Mouse (Mus musculus) WW6 (cell line): ENCODE measurements around the gene V1ra8.
"Not testable (repeated sequence)": the region's sequence is repeated elsewhere in the genome, so short reads cannot be mapped to it uniquely, and the experiment has no call there.

ENCODE experiments used
- DNase-seq: peaks from one replicate; pipeline ENCODE4 v3.0.0-alpha.2; 2013; ENCODE audit warnings: low read depth, low spot score

The V1ra8 gene

DNA sequence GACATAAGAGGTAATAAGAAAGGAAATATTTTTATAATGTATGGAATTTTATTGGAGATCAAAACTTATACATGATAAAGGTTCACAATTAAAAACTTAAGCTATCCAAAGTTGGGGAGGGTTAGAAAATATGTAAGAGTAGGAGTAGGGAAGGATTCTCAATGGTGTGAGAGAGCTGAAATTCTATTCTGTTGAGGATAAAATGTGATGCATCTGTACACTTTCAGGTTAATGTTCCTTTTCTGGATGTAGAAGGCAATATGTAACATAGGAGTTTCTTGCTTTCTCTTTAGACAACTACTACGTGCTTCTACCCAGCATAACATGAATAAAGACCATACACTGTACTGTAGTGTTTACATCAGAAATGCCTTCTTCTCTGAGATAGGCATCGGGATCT is at the start of gene V1ra8:
Gene V1ra8, plus strand, starts transcription at position 301 of the 400 bp plus-strand sequence.
- not testable (repeated sequence) for DNase-seq

DNA sequence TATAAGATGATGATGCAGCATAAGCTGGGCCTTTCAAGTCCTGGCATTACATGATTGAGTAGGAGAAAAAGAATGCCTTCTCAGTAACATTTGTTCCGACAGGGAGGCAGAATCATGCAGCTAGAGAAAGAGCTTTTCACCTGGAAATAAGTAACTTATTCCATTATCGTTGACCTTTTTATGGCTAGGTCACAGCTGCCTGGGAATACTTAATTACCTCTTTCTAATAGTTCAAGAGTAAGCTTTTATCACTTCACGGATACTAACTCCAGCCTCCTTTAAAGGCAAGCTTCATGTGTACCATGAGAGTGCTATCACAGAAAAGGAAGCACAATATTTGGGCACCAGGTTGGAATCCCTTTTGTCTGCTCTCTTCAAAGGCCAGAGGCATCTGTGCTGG is 42.5 kb upstream of the V1ra8 start:
- DNase-seq: no peak

DNA sequence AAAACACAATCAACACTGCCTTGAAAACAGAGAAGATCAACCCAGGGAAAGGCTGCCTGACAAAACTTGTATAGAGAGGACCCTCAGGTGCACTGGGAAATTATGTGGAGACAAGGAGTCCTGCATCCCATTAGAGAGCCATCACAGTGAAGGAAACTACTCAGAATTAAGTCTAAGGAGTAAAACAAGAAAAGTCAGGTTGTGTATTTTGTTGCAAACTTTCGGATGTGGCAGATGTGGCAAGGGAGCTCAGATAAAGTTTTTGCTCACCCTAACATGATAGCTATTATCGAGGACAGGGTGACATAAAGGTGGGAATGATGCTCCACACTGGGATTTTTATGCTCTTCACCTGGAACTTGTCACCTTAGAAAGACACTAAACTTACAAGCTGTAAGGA is 28.1 kb upstream of the V1ra8 start, which contains the start of gene Vmn1r52:
Gene Vmn1r52, plus strand, starts transcription at position 301 of the 400 bp plus-strand sequence.
- no peak for DNase-seq

DNA sequence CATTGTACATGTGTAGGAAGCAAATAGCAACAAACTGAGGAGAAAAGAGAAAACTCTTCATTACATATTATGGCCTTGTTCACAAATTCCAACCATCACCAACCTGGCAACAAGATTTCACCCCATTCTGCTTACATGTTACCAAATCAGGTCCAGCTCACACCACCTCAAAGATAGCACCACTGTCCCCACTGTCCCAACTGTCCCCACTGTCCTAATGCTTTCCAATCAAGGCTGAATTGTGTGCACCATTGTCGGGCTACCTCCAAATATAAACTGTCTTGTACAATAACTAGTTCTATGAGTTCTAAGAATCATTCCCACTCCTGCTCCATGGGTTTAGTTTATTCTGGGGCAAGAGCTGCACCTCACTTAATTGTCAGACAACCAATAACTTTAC is 21.7 kb downstream of the V1ra8 start, which contains the start of gene Vmn1r53:
Gene Vmn1r53, minus strand, starts transcription at position 101 of the 400 bp plus-strand sequence.
- DNase-seq: no peak

DNA sequence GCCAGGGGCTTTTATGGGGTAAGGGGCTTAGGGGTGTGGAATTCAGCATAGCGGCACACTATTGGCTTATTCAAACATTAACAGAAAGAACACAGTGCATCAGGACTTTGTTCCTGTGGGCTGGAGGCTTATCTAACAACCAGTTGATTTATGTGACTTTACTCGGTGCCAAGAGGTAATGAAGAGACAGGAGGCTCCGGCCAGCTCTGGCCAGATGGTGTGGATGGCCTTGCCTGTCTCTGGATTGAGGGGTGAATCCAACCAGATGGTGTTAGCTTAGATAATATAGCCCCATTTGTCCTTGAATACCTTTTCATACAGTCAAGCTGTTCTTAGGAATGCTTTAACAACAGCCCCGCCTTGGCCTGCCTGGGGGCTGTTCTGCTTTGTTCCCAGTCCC is 29.5 kb downstream of the V1ra8 start:
- DNase-seq: not testable (repeated sequence)

DNA sequence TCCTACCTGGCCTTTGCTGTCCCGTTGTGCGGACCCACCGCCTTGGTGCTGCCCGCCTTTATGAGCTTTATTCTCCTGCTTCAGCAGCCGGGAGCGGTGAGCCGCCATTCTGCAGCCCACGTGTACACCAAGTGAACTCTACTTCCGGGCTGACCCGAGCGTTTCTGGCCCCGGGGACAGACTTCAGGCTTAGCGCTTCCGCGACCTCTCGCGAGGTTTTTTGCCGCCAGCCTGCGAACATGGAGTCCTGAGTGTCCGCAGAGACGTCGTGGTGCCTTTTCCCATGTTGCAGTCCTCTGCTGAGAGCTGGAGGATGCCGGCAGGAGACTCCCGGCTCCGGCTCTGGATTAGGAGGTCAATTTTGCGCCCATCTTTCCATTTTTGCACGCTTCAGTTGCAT is 30.1 kb downstream of the V1ra8 start:
- DNase-seq: no peak

DNA sequence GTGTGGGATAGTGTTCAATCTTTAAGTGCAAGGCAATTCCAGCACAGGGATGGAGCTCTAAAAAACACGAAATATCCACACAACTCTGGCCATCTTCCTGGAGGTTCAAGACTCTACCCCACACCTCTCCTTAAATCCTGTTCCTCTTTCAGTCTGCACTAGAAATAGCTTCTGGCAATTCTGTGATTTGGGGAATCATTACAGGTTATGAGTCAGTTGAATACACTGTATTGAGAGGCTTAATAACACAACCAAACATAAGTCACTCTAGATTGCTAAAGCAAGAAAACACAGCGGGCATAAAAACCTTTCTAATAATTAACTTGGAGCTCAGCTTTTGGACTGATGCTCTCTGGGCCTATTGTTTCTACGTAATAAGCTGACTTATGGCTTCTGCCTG is 41.4 kb downstream of the V1ra8 start:
- DNase-seq: no peak

DNA sequence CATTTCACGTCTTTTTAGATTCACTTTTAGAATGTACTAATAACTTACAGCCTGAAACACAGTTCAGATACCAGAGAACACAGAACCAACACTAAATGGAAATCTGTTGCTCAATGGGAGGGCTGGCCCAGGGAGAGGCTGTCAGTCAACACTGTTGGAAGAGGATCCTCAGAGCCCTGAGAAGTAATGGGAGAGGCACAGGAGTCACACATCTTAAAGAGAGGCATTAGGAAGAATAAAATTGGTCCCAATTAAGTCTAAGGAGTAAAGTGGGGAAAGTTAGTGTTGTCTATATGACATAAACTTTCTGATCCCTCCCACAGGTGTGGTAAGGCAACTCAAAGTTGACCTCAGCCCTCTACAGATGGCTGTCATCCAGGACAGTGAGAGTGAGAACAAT is 43.4 kb downstream of the V1ra8 start, which contains the start of gene Vmn1r54:
Gene Vmn1r54, plus strand, starts transcription at position 301 of the 400 bp plus-strand sequence.
- no peak for DNase-seq
